Mouse (Mus musculus) adrenal gland, adult 2 months (tissue): ENCODE measurements at regions not wholly inside any gene's neighbourhood (a gene's known extent, or its start where the extent isn't known, plus 50 kb on each side); places are given as distances from the start of the nearest gene placed in this dataset.

Experiments
- DNase-seq: peaks from one replicate; pipeline ENCODE4 v3.0.0; 2021

DNA sequence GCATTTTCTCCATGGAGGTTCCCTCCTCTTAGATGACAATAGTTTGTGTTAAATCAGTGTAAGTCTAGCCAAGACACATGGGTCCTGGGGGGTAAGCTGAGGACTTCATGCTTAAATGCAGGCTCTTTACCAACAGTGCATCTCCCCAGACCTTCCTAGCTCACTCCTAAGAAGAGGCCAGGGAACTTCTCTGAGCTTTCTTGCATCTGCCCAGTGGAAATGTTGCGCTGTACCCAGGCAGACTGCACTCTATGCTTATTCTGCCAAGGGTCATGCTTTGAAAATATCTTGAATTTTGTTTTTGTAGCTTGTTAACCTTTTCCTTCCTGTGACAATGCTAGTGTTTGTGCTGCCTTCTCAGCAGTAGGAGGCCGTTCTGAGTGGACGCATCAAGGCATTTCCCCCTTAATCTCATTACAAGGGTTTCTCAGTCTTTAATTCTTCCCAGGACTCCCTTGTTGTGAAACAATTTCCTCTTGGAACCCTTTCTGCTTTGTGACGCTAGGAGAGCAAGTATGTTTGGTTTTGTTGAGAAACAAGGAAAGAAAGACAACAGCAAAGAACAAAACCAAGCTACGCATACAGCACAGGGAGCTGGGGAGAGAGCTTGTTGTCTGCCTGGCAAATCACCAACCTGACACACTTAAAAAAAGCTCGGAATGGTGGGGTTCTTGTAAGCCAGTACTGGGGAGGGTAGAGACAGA, 88.3 kb upstream of the Irf2bp2 start:
- DNase-seq: no peak

DNA sequence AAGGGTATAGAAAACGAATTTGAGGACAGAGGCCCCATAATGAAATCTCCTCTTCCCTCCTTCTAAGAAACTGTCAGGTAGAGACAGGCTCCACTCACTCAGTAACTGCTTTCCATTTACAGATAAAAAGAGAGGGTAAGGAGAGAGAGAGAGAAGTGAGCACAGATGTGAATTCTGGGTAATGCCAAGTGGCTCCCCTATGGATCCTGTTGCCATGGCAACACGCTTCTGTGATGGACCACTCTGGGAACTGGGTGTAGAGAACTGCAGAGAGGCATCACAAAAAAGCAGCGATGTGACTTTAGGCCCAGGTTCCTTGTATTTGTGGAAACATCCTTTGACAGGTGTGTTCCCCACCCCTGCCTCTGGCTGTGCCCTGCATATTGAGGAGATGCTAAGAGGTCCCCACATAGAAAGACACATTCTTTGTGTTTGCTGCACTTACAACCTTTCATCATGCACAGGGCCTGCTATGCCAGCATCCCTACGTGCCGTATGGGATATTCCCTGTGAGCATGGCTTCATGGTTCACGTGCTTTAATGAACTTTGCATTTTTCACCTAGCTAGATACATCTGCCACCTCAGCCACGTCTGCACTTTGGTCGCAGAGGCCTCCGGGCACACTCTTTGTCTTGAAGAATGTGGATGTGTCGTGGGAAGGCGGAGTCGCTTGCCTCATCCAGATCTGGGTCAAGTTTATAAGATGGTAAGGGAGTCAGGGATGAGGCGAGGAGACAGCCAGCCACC, 84.4 kb upstream of the Irf2bp2 start:
- DNase-seq: no peak

DNA sequence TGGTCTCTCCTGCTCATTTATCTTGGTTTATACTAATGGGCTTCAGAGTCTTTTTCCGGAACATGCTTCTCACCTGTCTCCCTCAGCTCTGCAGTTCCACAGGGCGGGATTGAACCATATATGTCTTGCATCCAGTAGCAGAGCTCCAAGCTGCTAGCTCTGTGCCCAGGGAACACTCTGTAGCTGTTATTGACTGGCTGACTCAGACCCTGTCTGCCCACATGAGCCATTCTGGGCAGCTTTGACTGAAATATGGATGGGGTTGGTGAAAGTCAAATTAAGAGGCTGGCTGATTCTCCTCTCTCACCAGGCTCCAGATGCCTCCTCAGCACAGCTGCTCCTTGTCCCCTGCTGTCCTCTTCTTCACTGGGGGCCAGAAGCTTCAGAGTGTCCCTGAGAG, 81.4 kb upstream of the Irf2bp2 start:
- DNase-seq: no peak

DNA sequence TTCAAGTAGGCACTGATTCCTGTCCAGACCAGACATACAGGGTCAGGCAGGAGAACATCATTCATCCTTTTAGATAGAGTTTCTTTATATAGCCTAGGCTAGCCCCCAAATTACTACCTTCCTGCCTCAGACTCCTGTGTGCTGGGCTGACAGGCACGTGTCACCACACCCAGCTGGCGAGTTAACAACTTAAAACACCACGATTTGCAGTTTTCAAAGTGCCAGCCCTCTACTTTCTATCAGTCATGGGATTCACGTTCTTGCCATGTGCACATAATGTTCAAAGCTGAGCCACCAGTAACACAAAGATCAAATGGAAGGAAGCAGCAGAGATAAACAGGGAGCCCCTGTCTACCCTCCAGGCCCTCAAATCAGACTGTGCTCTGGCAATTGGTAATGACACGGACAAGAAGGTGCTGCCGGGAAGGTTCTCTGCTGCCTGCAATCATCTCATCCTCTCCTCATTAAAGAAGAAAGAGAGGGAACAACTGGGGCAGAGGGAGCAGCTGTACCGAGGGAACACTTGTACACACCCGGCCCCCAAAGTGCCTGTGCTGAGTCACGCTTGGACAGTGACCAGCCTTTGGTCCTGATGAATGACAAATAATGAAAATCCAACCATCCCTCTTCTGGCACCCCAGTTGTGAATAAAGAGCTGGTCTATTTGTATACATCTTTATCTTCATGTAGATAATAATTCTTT, 79.4 kb upstream of the Irf2bp2 start:
- DNase-seq: no peak

DNA sequence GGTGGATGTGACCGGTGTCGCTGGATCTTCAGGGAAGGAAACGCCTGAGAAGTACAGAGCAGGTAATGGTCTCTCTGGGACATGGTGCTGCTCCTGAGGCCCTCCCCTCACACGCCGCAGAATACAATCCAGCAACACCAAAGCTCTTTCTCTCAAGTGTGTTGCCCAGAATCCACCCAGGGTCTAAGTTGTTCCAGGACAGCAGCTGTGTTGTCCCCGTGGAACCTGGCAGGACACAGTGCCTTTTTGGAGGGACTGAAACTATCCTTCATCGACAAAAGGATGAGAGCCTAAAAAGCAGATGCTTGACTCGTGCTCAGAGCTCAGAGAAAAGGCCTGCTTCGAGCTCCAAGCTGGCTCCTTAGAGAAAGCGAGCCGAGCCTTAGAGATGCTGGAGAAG, 77.8 kb upstream of the Irf2bp2 start:
- no peak for DNase-seq

DNA sequence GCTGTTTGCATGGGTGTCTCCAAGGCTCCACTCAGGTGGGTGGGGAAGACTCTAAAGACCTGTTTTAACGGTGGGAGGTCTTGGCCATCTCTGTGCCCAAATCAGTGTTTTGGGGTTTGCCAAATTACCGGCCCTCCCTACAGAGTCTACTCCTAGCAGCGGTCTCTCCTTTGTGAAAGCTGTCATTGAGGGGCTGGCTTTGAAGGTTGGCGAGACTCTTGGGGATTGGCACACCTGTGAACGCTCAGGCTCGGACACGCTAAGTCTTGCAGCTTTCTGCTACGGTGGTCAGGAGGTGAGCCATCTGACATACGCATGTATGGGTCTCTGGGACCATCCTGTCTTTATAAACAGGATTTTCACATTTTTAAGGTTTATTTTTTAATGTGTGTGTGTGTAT, 76.1 kb upstream of the Irf2bp2 start:
- DNase-seq: no peak

DNA sequence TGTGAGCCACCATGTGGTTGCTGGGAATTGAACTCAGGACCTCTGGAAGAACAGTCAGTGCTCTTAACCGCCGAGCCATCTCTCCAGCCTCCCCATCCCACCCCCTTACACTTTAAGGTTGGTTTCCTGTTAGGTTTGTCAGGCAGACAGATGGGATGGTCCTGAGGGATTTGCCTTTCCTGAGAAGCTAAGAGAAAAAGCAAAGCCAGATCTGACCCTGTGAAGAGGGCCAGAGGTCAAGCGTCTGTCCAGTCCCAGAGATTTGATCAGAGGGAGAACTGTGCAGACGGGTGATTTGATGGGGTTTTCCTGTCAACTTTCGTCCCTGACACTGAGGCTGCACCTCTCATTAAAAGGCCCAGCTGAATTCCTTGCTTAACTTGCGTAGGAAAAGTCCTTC, 75.4 kb upstream of the Irf2bp2 start:
- DNase-seq: peak; percentile 22

DNA sequence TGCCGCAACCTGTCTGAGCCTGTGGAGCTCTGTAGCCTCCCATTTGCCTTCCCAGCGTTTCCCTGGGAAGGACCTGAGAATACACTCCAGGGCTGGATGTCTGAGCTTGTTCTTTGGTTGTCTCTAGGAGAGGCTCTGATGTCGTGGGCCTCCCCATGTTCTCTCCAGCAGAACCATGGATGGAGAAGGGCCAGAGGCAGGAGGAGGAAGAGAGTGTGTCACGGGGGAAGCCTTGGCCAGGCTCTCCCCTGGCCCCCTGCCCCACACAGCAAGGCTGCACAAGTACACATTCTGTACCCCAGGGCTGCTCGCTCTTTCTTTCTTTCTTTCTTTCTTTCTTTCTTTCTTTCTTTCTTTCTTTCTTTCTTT, 74.9 kb upstream of the Irf2bp2 start:
- no peak for DNase-seq

DNA sequence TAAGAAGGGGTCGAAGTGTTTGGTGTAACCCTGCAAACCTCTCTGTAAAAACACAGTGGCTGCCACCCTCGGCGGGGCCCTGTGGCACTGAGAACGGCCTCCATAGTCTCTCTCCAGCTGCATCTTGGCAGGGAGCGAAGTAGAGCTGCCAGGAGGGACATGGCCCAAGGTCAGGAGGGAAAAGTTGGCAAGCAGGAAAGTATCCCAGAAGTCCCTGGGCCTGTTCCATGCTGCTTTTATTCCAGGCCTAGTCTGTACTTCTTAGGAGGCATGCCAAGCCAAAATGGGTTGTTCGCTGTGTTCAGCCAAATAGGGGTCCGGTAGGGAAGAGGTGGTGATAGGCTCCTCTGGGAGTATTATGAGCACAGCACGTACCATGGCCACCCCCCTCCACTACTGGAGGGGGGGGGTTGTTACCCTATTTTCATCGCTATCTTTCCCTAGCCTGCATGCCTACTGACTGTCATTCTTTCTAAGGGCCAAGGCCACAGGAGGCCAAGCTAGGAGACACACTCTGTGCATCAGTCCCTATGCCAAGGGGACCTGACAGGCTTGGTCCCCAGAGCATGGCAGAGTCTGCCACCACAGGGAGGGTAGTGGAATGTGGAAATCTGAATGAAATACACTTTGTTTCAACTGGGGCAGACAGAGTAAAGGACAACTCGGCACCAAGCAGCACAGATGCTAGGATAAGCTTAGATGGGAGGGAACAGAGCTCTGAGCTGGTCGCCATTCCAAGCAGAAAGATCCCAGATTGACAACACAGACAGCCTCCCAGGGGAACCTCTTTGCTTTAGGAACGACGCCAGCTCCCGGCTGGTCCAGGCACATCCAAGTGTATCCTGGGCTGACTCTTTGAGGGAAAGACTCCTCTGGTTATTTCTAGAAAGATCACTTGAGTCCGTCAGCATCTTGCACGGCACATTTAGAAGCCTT, 74.2 kb upstream of the Irf2bp2 start:
- DNase-seq: peak; percentile 93

DNA sequence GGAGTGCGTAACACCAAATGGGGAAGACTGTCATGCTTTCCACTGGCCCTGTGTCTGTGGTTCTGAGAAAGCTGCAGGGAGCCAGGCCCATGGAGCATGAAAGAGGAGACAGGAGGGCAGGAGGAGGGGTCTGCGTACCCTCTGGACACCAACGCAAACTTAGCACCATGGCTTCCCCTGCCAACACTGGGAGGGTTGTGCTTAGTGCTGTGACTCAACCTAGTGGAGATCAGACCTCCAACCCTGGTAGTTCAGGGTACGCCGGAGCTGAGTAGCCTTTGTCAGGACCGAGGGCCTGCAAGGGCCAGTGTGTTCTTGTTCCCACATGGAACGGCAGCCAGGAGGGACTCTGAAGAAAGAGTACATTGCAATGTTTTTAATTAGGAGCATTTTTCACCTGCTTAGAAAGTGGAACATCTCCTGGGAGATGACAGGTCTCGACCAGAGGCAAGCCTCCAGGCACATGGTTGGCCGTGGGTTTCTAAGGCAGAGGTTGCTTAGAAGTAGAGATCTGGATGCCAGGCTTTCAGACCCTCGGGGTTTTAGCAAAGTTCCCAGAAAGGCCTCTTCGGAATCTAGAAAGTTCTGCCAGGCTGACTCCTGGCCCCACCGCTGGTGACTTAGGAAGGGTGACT, 73.4 kb upstream of the Irf2bp2 start:
- no peak for DNase-seq

DNA sequence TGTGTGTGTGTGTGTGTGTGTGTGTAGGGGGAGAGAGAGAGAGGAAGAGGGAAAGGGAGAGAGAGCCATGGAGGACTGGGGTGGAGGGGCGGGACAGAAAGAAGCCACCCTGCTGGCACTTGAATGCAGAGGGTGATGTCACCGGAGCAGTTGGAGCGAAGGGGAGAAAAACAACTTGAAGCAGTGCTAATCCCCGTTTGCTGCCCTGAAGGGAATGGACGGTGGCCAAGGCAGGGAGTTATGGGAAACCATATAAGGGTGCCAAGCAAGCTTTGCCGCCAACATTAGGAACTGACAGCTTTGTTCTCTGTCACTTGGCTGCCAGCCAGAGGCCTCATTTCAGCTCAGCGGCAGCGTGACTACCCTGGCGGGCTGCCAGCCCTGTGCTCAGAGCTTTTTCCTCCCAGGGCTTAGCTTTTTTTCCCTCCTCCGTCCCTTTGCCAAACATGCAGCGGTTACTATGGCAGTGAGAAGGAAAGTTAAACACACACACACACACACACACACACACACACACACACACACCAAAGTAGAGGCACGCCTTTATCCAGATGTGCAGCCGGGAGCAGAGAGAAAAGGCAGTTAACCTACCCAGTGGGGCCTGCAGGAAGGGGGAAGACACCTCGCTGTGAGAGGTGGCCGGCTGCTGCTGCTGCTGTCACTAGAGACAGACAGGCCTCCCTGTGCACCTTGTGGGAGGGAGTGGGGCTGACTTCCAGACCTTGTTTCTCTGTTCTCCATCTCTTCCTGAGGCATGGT, 72.7 kb upstream of the Irf2bp2 start:
- DNase-seq: peak; percentile 99

DNA sequence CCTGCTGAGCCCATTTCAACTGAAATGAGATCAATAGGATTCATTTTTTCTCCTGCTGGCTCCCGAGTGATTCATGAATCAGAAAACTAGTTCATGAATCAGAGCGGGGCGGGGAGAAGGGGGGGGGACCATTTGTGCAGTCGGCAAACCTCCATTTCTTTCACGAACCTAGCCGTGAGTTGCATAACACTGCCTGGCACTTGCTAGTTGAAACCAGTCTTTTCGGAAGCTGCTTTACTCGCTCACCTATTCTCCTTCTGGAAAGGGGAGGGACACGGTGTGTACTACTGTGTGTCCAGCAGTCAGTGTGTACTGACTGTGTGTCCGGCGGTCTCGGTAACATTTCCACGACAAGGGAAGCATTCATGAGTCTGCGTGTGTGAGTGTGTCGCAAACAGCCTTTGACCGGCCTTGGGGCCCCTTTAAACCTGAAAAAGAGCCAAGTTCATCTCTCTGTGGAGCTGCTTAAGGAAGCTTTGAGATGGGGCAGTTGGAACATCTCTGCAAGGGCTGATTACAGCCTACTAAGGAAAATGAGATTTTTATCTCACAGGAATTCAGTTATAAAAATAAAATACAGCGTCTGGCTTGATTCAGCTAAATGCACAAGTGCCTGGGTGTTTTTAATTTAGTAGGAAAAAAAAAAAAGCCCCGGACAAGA, 71.9 kb upstream of the Irf2bp2 start:
- DNase-seq: peak; percentile 89

DNA sequence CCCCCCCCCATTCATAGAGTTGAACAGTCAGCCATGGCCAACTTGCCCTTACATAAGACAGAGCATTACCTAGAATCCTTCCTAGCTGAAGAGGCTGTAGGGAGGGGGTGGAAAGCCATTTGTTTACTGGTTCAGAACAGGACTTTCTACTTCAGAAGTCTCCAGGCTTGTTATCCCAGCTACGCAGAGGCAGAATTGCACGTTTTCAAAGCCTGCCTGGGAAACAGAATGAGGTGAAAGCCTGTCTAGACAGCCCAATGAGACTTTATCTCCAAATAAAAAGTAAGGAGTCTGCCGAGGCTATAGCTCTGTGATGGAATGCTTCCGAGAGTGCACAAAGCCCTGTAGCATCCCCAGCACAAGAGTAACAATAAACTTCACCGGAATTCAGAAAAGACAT, 71.1 kb upstream of the Irf2bp2 start:
- no peak for DNase-seq

DNA sequence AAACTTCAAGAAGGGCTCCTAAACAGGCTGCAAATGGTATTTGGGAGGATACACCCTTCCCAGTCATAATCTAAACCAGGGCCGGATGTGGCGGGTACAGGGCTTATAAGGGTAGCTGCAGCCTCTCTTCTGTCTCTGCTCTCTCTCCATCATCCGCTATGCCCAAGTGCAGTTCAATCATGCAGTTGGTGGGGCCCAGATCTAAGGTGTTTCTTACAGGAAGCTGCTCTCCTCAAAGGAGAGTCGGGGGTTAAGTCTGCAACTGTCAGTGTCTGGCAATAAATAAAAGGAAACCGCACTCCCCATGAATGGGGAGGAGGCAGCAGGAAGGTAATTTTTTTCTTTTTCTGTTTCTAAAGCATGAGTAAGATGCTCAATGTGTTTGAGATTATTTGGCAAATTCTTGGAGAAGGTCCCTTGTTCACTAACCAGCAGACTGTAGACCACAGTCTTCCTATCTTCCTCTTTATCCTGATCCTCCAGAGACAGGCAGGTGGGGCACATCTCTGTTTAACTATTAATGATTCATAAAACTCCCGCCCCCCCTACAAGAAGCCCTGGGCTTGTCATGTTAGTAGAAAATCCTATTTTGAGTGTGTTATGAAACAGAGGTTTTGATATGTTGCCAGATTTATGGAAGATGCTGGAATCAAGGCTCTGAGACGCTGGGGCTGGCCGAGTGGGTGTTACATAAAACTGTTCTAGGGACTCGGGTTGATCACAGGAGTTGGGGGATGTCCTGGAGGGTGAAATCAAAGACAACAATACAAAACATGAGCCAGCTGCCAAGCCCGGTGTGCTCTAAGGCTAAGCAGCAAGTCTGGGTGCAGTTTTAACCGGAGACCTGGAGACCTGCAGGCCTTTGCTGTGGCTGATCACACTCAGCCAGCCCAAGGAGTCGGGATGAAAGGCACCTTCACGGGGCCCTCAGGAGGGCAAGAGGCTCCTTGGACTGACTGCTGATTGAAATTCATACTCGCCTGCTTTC, 69.3 kb upstream of the Irf2bp2 start:
- DNase-seq: peak; percentile 44

DNA sequence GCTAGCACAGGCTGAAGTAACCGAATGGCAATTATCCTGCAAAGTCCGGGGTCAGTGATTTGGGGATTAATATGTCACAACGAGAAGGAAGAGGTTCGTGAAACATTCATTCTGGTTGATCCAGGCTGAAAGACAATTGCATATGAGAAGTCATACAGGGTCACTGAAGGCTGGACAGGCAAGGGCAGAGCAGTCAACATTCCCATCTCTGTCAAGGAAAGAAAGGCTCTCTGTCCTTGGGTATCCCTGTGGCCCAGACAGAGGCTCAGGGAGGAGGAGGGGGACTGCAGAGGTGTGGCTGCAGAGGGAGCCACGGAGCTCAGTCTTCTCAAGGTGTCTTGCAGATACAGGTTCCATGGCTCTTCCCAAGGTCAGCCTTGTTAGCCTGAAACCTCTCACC, 68.4 kb upstream of the Irf2bp2 start:
- peak; percentile 48 for DNase-seq

DNA sequence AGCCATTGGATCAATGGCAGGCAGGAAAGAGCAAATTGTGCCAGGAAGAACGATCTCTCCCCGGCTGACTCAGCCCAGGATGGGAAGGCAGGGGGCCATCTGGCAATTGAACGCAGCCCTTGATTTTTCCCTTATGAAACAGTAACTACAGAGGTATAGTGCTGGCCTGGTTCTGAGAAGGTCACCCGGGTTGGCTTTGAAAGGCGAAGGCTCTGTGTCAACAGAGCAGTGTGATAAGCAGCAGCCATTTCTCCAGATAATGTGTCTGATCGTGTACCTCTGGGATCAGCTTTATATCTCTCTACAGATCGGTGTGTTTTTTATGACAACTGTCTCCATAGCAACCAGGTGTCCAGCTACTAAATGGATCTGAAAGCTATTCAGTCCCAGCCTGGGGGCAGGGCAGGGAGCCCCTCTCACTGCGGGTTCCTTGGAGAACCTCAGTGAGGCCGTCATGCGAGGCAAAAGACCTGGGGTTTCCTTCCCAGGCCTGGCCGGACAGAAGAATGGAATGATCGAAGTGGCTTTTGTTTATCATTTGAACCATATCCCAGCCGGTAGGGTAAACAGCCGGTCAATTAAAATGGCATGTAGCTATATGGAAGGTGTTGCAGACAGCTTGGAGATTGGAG, 67.8 kb upstream of the Irf2bp2 start:
- DNase-seq: peak; percentile 80

DNA sequence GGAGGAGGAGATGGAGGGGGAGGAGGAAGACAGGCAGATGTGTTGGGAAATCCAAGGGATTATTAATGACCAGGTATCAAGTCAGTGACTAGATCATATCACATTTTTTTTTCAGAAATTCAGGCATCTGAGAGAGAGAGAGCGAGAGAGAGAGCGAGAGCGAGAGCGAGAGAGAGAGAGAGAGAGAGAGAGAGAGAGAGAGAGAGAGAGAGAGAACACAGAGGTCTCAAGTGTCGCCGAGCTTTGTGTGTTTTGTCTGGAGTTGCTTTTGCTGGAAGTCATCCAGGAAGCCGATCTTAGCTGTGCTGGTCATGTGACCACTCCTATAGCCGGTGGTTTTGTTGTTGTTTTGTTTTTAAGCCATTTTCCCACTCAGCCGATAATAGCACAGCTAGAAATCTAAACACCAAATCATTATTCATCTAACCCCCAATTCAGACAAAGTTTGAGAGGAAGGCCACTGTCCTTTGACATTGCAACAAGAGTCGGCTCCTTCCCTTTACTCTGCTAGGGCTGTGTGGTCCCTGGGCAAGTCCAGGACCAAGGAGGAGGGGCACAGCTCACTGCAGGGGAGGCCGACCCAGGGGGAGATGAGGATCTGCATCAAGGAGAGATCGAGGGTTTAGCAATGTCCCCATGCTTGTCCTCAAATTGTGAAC, 67.0 kb upstream of the Irf2bp2 start:
- DNase-seq: no peak
